Mouse (Mus musculus) cerebellum, postnatal 4 days (tissue): ENCODE results near the gene Gfod1.

Experiments
- DNase-seq, 2 experiments: peaks; one replicate each; pipeline ENCODE4 v3.0.0; 2022; ENCODE audit warnings: low spot score in 2 of 2, mixed read lengths in 1 of 2

Gfod1 gene

DNA sequence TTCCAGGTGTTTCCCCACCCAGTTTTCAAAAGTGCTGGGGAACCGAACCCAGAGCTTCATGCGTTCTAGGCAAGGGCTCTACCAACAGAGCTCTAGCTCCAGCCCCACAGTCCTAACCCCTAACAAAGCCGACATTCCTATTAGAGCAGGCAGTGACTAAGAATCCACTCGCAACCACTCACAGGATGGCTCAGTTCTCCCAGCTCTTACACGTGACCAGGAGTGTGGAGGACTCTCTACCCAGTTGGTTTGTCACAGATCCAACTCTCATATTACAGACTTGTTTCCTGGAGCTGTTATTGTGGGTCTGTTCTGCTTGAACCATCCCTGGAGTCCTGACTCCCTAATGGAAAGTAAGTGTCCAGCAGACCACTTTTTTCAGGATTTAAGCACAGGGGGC lies 40.3 kb downstream of the Gfod1 start:
- no peak for DNase-seq

DNA sequence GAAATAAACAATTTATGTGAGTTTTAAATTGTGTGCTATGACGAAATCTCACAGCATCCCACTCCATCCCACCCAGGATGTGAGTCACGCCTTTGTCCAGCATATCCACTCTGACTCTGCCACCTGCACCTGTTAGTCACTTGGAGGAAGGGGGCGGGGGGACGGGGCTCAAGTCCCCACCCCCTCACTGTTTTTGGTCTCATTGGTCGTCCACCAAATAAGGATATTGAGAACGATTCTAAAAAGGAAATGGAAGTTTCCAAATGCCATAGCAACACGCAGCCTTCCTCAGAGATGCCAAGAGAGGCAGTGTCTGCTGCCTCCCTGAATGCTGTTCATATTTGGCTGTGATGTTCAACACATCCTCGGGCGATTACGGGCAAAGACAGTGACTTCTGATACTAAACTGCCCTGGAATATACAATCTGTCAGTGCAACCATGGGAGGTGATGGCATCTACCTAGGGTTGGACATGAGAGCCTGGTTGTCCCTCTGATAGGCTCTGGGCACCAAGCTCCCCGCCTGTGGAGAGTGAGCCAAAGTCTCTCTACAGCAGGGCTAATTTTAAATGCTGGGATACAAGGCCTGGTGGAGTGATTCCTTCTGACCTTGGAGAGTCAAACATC lies 41.7 kb downstream of the Gfod1 start:
- DNase-seq, result no peak

DNA sequence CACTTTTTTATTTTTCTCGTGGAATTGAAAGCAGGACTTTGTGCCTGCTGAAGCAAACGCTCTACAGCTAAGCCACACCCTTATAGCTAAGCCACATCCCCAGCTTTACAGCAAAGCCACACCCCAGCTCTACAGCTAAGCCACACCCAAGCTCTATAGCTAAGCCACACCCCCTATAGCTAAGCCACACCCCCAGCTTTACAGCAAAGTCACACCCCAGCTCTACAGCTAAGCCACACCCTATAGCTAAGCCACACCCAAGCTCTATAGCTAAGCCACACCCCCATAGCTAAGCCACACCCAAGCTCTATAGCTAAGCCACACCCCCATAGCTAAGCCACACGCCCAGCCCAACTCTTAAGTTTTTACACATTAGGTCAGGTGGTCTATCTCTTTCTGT lies 42.7 kb downstream of the Gfod1 start:
- DNase-seq, result no peak

DNA sequence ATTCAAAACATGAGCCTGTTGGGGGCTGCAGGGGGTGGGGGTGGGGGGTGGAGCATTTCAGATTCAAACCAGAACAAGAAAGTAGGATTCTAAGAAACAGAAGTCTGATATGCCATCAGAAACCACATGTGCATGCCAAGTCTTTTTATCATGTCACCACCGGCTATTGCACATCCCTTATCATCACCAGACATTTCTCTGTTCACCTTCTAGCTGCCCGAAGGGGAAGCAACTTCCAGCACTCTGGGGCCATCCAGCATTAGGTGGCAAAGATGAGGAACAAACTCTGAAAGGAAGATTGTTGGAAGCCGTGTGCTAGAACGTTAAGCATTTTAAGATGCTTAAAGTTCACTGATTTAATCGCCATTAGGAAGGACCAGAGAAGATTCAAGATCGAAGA lies 43.2 kb downstream of the Gfod1 start:
- DNase-seq, result no peak

DNA sequence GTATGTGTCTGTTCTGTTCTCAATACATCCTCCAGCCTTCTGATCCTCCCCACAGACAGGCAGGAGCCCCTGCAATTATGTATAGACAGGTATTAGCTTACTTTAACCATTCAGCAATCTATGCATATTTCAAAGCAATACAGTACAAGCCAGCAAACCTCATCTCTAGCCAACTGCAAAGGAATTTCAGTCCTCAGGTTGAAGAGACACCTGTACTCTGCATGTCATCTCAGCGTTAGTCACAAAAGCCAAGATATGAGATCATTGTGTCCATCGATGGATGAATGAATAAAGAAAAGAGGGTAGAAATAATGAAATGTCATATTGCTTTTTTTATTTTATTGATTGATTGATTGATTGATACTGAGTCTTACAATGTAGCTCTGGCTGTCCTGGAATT lies 47.5 kb downstream of the Gfod1 start:
- DNase-seq, result no peak

DNA sequence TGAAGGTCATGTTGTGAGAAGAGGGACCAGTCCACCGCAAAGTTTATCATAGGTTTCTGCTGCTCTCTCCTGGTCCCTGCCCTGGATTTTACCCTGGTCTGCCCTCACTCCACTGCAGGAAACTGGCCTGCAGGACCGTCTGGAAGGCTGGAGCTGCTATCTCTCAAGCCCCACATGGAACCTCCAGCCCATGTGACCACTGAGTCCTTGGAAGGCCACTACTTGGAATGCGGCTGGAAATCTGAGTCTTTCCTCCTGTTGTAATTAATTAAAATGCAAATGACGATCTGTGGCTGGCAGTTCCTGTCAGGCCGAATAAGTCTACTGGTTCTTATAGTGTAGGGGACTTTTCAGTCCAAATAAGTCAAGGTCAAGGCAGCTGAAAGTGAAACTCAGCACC lies 50.4 kb downstream of the Gfod1 start:
- no peak for DNase-seq

DNA sequence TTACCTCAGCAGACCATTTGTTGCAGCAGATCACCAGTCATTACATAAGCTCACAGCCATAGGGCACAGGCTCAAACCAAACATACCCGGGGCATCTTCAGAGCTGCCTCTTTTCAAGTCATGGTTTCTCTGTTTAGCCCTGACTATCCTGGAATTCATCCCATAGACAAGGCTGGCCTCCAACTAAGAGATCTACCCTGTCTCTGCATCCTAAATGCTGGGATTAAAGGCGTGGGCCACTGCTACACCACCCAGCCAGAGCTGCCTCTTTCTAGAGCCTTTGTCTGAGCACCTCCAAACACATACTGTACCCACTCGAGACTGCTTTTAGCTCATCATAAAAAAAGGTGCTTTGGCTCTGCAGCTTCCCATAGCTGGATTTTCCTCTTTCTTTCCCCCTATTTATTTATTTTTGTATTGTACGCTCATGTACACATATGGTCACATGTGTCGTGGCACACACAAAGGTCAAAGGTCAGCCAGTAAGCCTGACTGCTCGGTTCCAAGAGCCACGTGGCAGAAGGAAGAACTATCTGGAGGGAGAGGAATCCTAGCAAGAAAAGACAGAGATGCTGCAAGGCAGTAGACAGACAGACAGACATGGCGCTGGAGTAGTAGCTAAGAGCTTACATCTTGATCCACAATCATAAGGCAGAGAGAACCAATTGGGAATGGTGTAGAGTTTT lies 51.7 kb downstream of the Gfod1 start:
- DNase-seq, result no peak

DNA sequence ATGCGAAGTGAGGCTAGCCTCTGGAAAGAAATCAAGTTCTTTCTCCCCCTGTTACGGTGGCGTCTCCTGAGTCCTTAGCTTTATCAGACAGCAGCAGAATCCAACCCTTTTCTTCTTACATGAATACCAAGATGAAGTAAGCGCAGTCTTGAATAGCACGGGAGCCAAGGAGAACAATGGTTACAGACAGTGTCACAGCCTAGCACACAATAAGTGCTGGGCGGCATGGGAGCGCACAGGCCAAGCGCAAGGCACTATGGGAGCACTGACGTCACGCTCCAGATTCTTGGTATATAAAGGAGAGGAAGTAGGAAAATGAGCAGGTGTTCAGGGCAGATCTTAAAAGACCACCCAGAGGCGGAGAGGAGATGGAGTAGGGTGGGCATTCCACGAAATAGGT lies 52.6 kb downstream of the Gfod1 start:
- DNase-seq, result no peak

DNA sequence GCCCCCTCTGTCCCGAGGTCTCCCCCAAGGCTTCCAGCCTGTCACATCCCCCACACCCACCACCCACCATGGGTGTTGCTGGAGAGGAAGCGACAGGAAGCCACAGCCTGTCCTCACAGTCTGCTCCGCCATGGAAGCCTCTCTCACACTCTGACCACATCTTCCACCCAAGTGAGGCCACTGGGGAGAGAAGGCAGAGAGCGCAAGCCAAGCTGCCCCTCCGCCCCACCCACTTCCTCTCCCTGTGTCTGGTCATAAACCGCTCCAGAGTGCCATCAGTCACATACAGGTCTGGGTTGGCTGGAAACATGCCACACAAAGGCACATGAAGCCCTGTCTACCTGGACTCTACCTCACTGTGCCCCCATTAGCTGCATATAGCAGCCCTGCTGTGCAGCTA lies 53.3 kb downstream of the Gfod1 start:
- no peak for DNase-seq

DNA sequence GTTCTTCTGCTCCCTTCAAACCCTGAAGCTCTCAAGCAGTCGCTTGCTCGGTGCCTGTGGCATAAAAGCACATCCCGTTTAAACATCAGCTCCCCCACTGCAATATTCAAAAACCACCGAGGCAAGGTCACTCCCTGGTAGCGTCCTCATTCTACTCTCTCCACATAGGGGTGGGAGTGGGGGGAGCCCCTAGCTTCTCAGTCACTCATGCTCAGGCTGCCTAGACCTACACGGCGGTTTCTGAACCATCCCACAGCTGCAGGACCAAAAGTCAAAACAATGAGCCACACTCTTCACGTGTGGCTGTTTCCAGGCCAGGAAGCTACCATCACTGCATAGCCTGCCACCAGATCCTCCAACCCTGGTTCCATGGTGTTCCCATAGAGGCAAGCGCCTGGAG lies 53.9 kb downstream of the Gfod1 start:
- no peak for DNase-seq

DNA sequence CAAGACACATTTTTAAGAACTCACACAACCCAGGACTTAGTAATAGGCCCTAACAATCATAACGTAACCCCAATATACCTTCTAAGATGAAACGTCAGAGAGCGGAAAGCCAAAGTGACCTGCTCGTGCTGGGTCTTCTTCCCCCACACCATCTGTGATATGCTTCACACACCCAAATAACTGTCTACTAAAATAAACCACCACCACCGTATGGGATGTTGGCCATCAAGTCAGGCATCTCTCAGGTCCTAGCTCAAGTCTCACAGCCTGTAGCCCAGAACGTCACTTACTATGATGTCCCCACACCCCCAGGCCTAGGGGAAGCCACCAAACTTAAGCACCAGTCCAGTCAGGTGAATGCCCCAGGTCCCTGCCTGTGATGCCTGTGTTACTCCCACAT lies 55.6 kb downstream of the Gfod1 start:
- DNase-seq, result no peak

DNA sequence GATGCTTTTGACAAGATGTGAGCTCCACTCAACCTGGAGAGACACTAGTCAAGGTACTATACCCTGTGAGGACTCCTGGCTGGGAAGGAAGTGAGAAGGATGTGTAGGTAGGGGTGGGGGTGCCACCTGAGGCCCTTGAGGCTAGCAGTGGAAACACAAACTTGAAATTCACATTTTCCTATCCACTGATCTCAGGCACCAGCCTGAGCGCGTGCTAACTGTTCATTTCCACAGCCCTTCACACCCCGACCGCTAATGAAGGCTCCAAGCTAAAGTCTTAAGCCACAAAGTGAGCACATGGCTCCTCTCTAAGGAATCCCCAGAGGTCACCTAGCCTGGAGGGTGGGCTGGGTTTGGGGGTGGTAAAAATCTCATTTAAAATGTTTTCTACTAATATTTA lies 57.1 kb downstream of the Gfod1 start:
- no peak for DNase-seq

DNA sequence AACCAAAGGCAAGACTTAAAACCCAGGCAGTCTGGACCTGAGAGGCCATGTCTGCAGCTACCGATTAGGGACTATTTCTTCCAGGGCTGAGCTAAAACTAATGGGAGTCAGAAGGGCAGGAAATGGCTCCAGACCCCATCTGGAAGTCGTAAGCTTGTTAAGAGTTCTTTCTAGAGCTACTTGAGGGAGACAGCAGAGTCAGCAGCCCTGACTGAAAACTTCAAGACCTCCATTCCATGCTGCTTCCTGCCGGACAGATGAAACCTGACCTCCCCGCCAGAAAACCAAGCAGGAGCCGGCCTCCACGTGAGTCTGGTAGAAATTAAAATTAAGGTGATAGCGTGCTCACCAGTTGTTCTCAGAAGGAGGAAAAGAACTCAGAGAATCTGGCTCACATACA lies 60.2 kb downstream of the Gfod1 start:
- no peak for DNase-seq

DNA sequence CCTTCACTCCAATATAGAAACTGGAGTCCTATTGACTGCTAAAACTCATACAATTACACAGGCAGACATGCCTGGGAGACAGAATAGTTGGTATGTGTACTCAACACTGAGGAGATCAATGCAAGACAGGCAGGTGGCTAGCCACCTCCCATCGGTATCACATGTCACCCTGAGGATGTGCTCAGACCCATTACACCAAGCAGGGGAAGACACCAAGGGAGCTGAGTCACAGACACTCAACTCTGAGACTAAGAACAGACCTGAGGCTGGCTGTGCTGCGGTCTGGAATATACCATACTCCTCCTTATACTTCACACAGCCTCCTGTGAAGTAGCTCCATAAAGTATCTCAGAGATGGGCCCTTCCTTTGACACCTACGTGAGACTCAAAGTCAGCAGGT lies 60.7 kb downstream of the Gfod1 start:
- no peak for DNase-seq

DNA sequence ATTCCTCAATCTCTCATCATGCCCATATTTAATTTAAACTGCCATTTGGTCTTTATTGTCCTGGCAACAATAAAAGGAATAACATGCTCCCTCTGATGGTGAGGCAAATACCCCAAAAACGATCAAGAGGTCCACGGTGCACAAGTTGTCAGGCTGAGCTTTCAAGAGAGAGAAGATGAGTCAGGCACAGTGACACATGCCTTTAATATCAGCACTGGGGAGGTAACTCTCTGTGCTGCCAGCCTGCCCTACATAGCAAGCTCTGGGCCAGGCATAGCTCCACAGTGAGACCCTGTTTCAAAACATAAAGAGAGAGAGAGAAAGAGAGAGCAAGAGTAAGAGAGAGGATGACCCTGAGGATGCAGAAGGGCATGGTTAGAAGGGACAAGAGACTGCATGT lies 62.2 kb downstream of the Gfod1 start:
- DNase-seq, result no peak

DNA sequence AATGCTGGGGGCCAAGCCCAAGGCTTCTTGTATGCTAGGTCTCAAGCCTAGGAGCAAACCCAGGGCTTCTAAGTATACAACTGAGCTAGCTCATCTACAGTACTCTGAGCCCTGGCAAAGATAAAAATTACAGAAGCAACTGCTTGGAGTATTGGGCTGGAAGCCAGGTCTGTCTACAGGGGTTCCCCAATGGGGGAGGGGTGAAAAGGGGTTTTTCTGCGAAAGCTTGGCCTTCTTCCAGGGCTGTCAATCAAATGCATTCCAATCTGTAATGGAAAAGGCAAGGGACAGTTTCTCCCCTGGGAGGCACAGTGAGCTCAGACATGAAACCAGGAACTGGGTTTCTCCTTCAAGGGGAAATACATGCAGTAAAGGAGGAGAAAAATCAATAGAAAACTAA lies 62.9 kb downstream of the Gfod1 start:
- DNase-seq, result peak in 1 of 2 experiments; percentile 67

DNA sequence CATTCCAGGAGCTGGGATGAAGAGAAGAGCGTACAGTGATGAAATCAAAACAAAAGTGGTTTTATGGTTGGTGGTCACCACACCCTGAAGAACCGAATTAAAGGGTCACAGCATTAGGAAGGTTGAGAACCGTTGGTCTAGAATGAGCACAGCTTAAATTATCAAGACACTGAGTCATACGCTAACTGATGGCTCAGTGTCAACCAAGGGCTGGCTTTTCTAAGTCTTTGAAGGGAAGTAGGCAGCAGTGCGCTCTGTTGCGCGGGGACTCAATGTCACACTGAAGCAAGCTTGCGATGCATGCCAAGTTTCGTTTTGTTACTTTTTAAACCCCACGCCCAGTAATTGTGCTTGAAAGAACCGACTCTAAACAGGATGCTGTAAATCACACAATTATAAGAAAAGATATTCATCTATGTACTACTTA lies 64.2 kb downstream of the Gfod1 start:
- no peak for DNase-seq

DNA sequence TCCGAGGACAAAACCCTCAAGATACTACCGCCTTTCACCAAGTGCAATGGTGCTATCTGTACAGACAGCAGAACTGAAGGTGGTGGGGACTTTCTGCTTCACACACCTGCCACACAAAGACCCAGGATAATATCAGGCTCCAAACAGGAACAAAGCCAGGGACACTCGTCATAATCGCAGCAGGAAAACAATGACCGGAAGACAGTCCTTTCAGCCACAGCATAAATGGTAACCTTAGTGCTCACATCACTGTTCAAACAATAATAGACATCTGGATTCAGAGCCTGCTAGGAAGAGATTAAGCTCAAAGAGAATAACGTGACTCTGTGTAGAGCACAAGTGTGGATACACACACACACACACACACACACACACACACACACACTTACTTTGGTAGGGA lies 67.3 kb downstream of the Gfod1 start:
- no peak for DNase-seq

DNA sequence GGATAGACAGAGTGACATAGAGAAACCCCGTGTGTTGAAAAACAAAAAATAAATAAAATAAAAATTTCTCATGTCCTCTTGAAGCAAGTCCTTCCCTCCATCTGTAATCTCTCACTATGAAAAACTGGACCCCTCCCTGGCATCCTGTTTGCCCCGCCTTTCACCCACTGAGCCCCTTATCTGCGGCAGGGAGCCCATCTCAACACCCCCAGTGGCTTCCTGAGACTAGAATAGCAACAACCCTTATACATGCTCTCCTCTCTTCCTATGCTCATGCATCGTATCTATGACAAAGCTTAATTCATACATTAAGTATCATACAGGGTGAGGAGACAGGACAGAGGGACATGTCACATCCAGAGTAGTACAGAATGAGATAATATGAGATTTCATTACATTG lies 68.0 kb downstream of the Gfod1 start:
- DNase-seq, result no peak

DNA sequence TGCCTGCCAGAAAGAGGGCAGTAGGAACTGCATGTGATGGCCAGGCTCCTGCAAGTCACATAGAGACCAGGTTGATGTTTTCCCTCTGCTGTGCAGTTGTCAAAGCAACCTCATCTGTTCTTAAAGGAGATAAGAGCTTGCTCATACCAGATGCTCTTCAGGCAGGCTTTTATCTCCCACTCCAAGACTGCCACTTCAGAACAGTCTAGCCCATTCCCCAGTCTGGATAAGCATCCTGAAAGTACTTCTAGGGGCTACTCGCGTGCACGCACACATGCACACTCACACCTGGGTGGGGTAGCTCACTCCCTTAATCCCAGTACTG lies 68.4 kb downstream of the Gfod1 start:
- DNase-seq, result no peak

DNA sequence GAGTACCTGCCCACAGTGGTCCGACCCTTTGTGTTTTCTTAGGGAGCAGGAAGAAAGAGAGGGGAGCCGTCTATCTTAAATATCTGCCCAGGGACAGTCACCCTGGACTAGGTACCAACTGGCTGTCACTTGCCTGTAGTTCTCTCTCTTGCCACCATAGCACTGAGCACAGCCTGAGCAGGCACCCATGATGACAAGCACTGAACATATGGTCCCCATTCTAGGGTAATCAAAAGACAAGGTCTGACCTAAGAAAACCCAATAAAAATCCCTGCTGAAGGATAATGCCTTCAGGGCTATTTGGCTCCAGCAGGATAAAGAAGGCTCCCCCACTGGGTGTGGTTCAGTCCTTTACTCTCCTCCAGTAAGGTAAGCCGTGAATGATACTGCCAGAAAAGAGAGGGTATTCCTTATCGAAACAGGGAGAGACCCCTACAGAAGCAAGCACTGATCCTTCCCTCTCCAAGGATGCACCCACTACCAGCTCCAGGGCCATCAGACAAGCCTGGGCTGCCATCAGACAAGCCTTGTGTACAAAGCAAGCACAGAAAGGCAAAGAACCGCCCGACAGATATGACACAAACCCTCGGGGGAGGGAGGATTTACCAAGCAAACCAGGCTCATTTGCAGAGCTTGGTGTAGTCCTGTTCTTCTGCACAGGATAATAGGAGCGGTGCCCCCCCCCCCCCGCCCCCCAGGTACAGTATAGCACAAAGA lies 68.9 kb downstream of the Gfod1 start:
- no peak for DNase-seq

DNA sequence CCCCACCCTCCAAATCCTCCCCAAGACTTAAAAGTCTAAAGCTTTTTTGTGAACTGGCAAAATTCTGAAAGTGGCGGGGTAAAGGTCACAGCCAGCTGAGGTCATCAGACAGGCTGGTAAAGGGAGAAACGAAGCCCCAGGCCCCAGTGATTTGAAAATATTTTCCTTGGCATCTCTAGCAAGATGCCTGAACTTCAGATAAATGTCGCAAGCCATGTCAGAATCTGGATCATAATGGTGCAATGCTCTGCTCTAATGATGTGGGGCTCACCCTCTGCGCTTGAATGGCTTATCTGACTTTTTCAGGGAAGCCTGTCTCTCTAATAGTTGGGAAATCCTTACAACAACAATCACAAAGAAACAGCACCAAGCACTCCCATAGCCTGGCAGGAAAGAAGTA lies 70.6 kb downstream of the Gfod1 start:
- DNase-seq, result no peak
